Mouse (Mus musculus) hindbrain, embryonic 14.5 days (tissue): Measurements from ENCODE around the gene Gm9507. TPM values are rescaled to one million over a fixed set of nuclear protein-coding genes. Genes with fewer than 3 reads are reported as not detected.
A peak's percentile ranks its signal among the peaks of the same experiment; 100 is the strongest.
"Not testable (repeated sequence)": the region's sequence is repeated elsewhere in the genome, so short reads cannot be mapped to it uniquely, and the experiment has no call there.

Source experiments
- ATAC-seq: fragments of 200-750 bp; cut with Nextera tagmentation; 2 replicates; pipeline ENCODE4 v1.8.0; 2017; ENCODE audit warnings: moderate number of reproducible peaks, mild to moderate bottlenecking, moderate TSS enrichment, moderate library complexity; ENCODE audit not compliant: low FRiP score
- DNase-seq: peaks from one replicate; pipeline ENCODE4 v3.0.0-alpha.2; 2015; ENCODE audit warnings: low spot score
- H3K27ac ChIP-seq: fragments of 300-500 bp; sonication (generic); 2 replicates; pipeline ENCODE4 v1.5.1; 2014; ENCODE audit warnings: mild to moderate bottlenecking, moderate library complexity
- H3K27me3 ChIP-seq: fragments of 300-500 bp; sonication (generic); 2 replicates; pipeline ENCODE4 v1.6.1; 2014; ENCODE audit warnings: mild to moderate bottlenecking, low read length, mixed read lengths; ENCODE audit not compliant: control insufficient read depth, insufficient read depth
- H3K36me3 ChIP-seq: fragments of 300-500 bp; sonication (generic); replicated peaks from 2 replicates; pipeline ENCODE4 v1.6.1; 2014; ENCODE audit not compliant: control insufficient read depth, insufficient read depth
- H3K4me1 ChIP-seq: fragments of 300-500 bp; sonication (generic); replicated peaks from 2 replicates; pipeline ENCODE4 v1.6.1; 2014; ENCODE audit warnings: antibody characterized with exemption, low read length, mixed read lengths; ENCODE audit not compliant: control insufficient read depth, insufficient read depth
- H3K4me2 ChIP-seq: fragments of 300-500 bp; sonication (generic); replicated peaks from 2 replicates; pipeline ENCODE4 v1.6.1; 2014; ENCODE audit warnings: mild to moderate bottlenecking, moderate library complexity
- H3K4me3 ChIP-seq: fragments of 300-500 bp; sonication (generic); replicated peaks from 2 replicates; pipeline ENCODE4 v1.5.1; 2014; ENCODE audit warnings: mild to moderate bottlenecking, low read length
- H3K9ac ChIP-seq: fragments of 300-500 bp; sonication (generic); 2 replicates; pipeline ENCODE4 v1.6.1; 2014
- H3K9me3 ChIP-seq: fragments of 300-500 bp; sonication (generic); 2 replicates; pipeline ENCODE4 v1.6.1; 2016; ENCODE audit warnings: low read length; ENCODE audit not compliant: control insufficient read depth
- WGBS: fragments of 180-500 bp; shearing (Covaris S2); extraction: QIAGEN DNeasy Blood & Tissue Kit; methylation state at CpG from one replicate; pipeline ENCODE4 v1.1.7; 2014; 5-methylcytosine and 5-hydroxymethylcytosine counted together
- polyA plus RNA-seq: library from polyadenylated mRNA; unstranded; fragments of >200 nt; fragmentation: Nextera tagmentation; extraction: Ambion mirVana; gene quantifications from 2 replicates; pipeline ENCODE4 v1.2.1, GENCODE M21; 2014

Gene Gm9507
- polyA plus RNA-seq, 1 experiment from 2014 or later, result not detected

DNA sequence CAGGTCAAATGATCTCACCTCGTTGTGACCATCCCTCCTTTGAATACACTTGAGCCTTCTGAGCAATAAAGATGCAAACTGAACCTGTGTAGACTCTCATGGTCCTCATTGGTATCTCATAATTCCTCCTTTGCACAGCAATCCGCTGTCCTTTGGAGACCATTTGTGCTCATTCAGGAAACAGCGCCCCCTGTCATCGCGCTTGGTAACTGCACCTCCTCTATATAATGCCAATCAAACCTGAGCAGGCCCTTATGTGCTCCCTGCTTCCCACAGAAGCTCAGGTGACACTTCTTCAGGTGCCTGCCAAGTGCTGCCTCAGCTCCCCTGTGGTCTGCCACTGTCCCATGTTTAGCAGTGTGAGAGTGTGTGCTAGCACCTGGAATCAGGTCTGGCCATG, 3.9 kb upstream of the Gm9507 start:
- peak; percentile 34 for DNase-seq
- H3K4me3 ChIP-seq, result no peak overlapping the region
- H3K27ac ChIP-seq, result no peak overlapping the region
- 25% methylated on average over 5 of the region's 5 CpGs for WGBS
- H3K9ac ChIP-seq, result no peak overlapping the region
- no peak overlapping the region for H3K4me2 ChIP-seq
- H3K9me3 ChIP-seq, result no peaks in the 10 kb centered on the region
- no peaks in the 10 kb centered on the region for H3K27me3 ChIP-seq
- ATAC-seq, result no peak
- no peaks in the 10 kb centered on the region for H3K36me3 ChIP-seq
- H3K4me1 ChIP-seq, result no peaks in the 10 kb centered on the region

GRCm38 (mm10) chr10:77814382-77814781, 2.7 kb upstream of the Gm9507 start, which contains the start of gene Gm2696:
Gene Gm2696, plus strand, starts transcription at chr10:77814682.
- no peaks in the 10 kb centered on the region for H3K4me1 ChIP-seq
- no peak for ATAC-seq
- H3K9ac ChIP-seq, result no peak within 1 kb of the TSS
- H3K36me3 ChIP-seq, result no peaks in the 10 kb centered on the region
- no peak within 1 kb of the TSS for H3K4me2 ChIP-seq
- no peaks in the 10 kb centered on the region for H3K9me3 ChIP-seq
- H3K27ac ChIP-seq, result no peak within 1 kb of the TSS
- H3K4me3 ChIP-seq, result no peak within 1 kb of the TSS
- no peaks in the 10 kb centered on the region for H3K27me3 ChIP-seq
- no peak for DNase-seq
- WGBS, result 53% methylated on average over 4 of the region's 4 CpGs

DNA sequence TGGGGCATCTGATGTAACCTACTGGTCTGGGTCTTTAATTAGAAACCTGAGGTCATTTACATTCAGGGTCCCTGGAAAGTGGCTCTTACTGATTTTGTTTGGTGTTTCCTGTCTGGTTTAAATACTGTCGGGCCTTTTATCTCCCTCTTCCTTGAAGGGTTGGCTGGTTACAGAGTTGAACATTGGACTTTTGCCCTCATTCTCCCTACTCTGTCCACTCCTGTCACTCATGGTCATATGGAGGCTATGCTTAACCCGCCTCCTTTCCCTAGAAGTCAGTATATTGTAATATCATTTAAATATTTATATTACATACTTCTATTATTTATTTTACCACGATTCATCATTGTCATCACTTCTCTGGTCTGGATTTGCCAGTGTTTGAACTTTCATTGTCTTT, 7.5 kb downstream of the Gm9507 start:
- DNase-seq (no peak), ATAC-seq (no peak)
- Histone ChIP-seq H3K9ac (no peak overlapping the region), H3K4me3 (no peak overlapping the region), H3K27ac (no peak overlapping the region), H3K36me3 (no peaks in the 10 kb centered on the region), H3K27me3 (no peaks in the 10 kb centered on the region), H3K4me1 (no peaks in the 10 kb centered on the region), H3K4me2 (no peak overlapping the region), H3K9me3 (no peaks in the 10 kb centered on the region)
- WGBS, result 88% methylated on average over 3 of the region's 3 CpGs

GRCm38 (mm10) chr10:77798921-77799508, 12.6 kb downstream of the Gm9507 start, which contains the start of gene Gm19668:
Gene Gm19668, minus strand, starts transcription at chr10:77799133.
- Histone ChIP-seq H3K4me2 (no peak within 1 kb of the TSS), H3K27me3 (no peaks in the 10 kb centered on the region), H3K36me3 (no peaks in the 10 kb centered on the region), H3K9me3 (no peaks in the 10 kb centered on the region), H3K4me3 (no peak within 1 kb of the TSS), H3K27ac (no peak within 1 kb of the TSS), H3K9ac (no peak within 1 kb of the TSS), H3K4me1 (no peaks in the 10 kb centered on the region)
- ATAC-seq, result no peak
- no peak for DNase-seq
- WGBS, result 59% methylated on average over 8 of the region's 8 CpGs

- ATAC-seq, H3K4me3 ChIP-seq, H3K36me3 ChIP-seq, H3K27me3 ChIP-seq, H3K9me3 ChIP-seq, DNase-seq, H3K9ac ChIP-seq, H3K4me1 ChIP-seq, H3K4me2 ChIP-seq, H3K27ac ChIP-seq: not testable (repeated sequence)
- 30% methylated on average over 3 of the region's 3 CpGs for WGBS
Observed at GRCm38 (mm10) chr10:77798164-77798920, 13.3 kb downstream of the Gm9507 start.

DNA sequence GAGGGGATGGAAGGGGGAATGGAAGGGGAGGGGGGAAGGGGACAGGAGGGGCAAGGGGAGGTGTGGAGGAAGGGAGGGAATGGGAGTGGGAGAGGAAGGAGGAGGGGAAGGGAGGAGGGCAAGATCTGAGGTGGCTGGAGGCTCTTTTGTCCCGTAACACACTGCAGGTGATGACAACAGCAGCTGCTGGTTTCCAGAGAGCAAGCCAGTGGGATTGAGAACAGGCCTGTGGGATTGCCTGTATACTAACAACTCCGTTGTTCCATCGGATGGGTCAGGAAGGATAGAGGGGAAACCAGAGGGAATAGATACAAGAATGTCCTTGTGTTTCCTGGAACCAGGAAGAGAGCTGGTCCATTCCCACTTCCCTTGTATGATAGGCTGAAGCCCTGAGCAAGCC, 14.0 kb downstream of the Gm9507 start:
- no peak for ATAC-seq
- H3K27ac ChIP-seq, result no peak overlapping the region

GRCm38 (mm10) chr10:77794976-77795375, 16.7 kb downstream of the Gm9507 start, which contains the start of gene Gm9639:
Gene Gm9639, minus strand, starts transcription at chr10:77795076.
- no peaks in the 10 kb centered on the region for H3K4me1 ChIP-seq
- H3K4me2 ChIP-seq, result no peak within 1 kb of the TSS
- H3K27ac ChIP-seq, result no peak within 1 kb of the TSS
- DNase-seq, result no peak
- H3K4me3 ChIP-seq, result no peak within 1 kb of the TSS
- no peak for ATAC-seq
- H3K36me3 ChIP-seq, result no peaks in the 10 kb centered on the region
- H3K9me3 ChIP-seq, result no peaks in the 10 kb centered on the region
- WGBS, result 75% methylated on average over 2 of the region's 2 CpGs
- no peak within 1 kb of the TSS for H3K9ac ChIP-seq
- no peaks in the 10 kb centered on the region for H3K27me3 ChIP-seq

More for the DNA sequence above, 14.0 kb downstream of the Gm9507 start:
- no peaks in the 10 kb centered on the region for H3K9me3 ChIP-seq
- H3K9ac ChIP-seq, result no peak overlapping the region
- no peaks in the 10 kb centered on the region for H3K4me1 ChIP-seq
- H3K27me3 ChIP-seq, result no peaks in the 10 kb centered on the region
- no peaks in the 10 kb centered on the region for H3K36me3 ChIP-seq
- DNase-seq, result no peak
- no peak overlapping the region for H3K4me2 ChIP-seq
- 20% methylated on average over 3 of the region's 3 CpGs for WGBS
- H3K4me3 ChIP-seq, result no peak overlapping the region

DNA sequence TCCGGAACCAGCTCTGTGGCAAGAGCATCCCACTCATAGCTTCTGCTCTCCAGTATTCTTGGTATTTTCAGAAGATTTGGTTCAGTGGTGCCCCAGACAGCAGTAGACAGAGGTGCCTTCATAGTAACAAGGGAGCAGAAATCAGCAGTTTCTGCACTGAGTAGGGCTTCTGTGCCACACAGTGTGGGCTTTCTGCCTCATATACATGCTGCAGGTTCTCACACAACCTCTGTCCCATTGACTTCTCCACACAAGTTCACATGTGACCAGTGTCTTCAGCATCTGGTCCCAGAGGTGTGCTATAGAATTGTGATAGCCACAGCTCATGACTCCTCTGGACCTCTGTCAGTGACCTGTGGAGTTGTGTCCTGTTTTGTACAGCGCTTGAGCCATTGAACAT, 23.0 kb downstream of the Gm9507 start:
- no peaks in the 10 kb centered on the region for H3K4me1 ChIP-seq
- no peak overlapping the region for H3K9ac ChIP-seq
- ATAC-seq, result no peak
- H3K27me3 ChIP-seq, result no peaks in the 10 kb centered on the region
- DNase-seq, result no peak
- H3K4me3 ChIP-seq, result no peak overlapping the region
- no peaks in the 10 kb centered on the region for H3K9me3 ChIP-seq
- WGBS, result 87% methylated on average over 2 of the region's 2 CpGs
- no peak overlapping the region for H3K4me2 ChIP-seq
- H3K27ac ChIP-seq, result no peak overlapping the region
- no peaks in the 10 kb centered on the region for H3K36me3 ChIP-seq

DNA sequence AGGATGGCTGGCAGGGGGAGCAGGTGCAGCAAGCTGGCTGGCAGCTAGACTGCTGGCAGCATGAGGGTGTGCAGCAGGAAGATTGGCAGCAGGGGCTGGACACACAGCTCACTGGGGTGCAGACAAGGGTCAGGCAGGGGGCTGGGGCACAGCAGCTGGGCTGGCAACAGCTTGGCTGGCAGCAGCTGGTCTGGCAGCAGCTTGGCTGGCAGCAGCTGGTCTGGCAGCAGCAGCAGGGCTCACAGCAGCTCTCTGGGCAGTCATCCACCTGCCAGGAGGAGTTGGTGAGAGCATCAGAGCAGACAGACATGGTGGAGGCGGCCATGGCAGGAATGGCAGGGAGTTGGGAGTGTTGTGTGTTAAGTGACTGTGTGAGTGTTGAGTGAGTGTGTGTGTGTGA, 23.8 kb downstream of the Gm9507 start, which contains the start of gene Gm7137:
Gene Gm7137 (minus strand): TSS at position 325 of the 400 bp plus-strand sequence.
- not testable (repeated sequence) for H3K4me1 ChIP-seq, H3K36me3 ChIP-seq, H3K9me3 ChIP-seq, DNase-seq, H3K4me3 ChIP-seq, H3K9ac ChIP-seq, H3K27ac ChIP-seq, H3K4me2 ChIP-seq, H3K27me3 ChIP-seq, ATAC-seq
- 83% methylated on average over 1 of the region's 1 CpGs for WGBS
